ENCODE assay signal across 28 mouse cellular contexts in genomic region chr3:133104436-133104835, GRCm38 (mm10).
"Had no signal": no experiment of that assay in that cellular context is flagged by ENCODE, and none has a peak within 500 bp of the region (broad histone marks: within the 10 kb centered on the region; RNA-seq: fewer than 3 reads in every experiment).

No protein-coding gene starts in this region.

- H3K9ac ChIP-seq: embryonic facial prominence, embryonic 12.5 days; embryonic facial prominence, embryonic 13.5 days; embryonic facial prominence, embryonic 15.5 days; forebrain, embryonic 12.5 days; forebrain, embryonic 13.5 days; forebrain, embryonic 15.5 days; forebrain, postnatal 0 days had no signal

- ATAC-seq: forebrain, embryonic 13.5 days; forebrain, embryonic 14.5 days; forebrain, embryonic 15.5 days; forebrain, embryonic 16.5 days; forebrain, postnatal 0 days had no signal

- H3K27me3 ChIP-seq: embryonic facial prominence, embryonic 12.5 days; embryonic facial prominence, embryonic 13.5 days; embryonic facial prominence, embryonic 15.5 days; forebrain, embryonic 12.5 days; forebrain, embryonic 13.5 days; forebrain, embryonic 15.5 days had no signal

- H3K27ac ChIP-seq: embryonic facial prominence, embryonic 10.5 days; embryonic facial prominence, embryonic 12.5 days; embryonic facial prominence, embryonic 13.5 days; embryonic facial prominence, embryonic 15.5 days; forebrain, embryonic 10.5 days; forebrain, embryonic 12.5 days; forebrain, embryonic 13.5 days; forebrain, embryonic 15.5 days; gastrocnemius, adult 2 months; heart, adult 2 months had no signal

- H3K4me1 ChIP-seq: embryonic facial prominence, embryonic 10.5 days; embryonic facial prominence, embryonic 12.5 days; embryonic facial prominence, embryonic 13.5 days; embryonic facial prominence, embryonic 15.5 days; forebrain, embryonic 10.5 days; forebrain, embryonic 12.5 days; forebrain, embryonic 13.5 days; forebrain, embryonic 15.5 days had no signal

- H3K4me3 ChIP-seq: embryonic facial prominence, embryonic 10.5 days; embryonic facial prominence, embryonic 12.5 days; embryonic facial prominence, embryonic 13.5 days; embryonic facial prominence, embryonic 15.5 days; erythroblast, embryonic 14.5 days; forebrain, embryonic 10.5 days; forebrain, embryonic 12.5 days; forebrain, embryonic 13.5 days; forebrain, embryonic 15.5 days; gastrocnemius, adult 2 months; heart, adult 2 months had no signal

- H3K4me2 ChIP-seq: embryonic facial prominence, embryonic 12.5 days; embryonic facial prominence, embryonic 13.5 days; embryonic facial prominence, embryonic 15.5 days; forebrain, embryonic 12.5 days; forebrain, embryonic 13.5 days; forebrain, embryonic 15.5 days had no signal

- H3K9me3 ChIP-seq: embryonic facial prominence, embryonic 10.5 days; embryonic facial prominence, embryonic 12.5 days; embryonic facial prominence, embryonic 13.5 days; embryonic facial prominence, embryonic 15.5 days; forebrain, embryonic 10.5 days; forebrain, embryonic 12.5 days; forebrain, embryonic 13.5 days; forebrain, embryonic 15.5 days had no signal

- DNase-seq: cerebellum, adult 2 months; cerebellum, adult 8-10 months; cerebellum, adult 9-10 months; cerebellum, adult 9-11 months; cerebellum, postnatal 10 days; cerebellum, postnatal 14 days; cerebellum, postnatal 25 days; cerebellum, postnatal 36 days; embryo, embryonic 11 days; forebrain, postnatal 0 days; gastrocnemius, adult 2 months; gastrocnemius, postnatal 10 days; gastrocnemius, postnatal 14 days; gastrocnemius, postnatal 25 days; gastrocnemius, postnatal 36 days; heart, adult 18-20 months; heart, adult 2 months had no signal
